Mouse (Mus musculus): ENCODE measurements around the gene Gm5134.
"Not testable (repeated sequence)": the region's sequence is repeated elsewhere in the genome, so short reads cannot be mapped to it uniquely, and the experiment has no call there.

Gene Gm5134

DNA sequence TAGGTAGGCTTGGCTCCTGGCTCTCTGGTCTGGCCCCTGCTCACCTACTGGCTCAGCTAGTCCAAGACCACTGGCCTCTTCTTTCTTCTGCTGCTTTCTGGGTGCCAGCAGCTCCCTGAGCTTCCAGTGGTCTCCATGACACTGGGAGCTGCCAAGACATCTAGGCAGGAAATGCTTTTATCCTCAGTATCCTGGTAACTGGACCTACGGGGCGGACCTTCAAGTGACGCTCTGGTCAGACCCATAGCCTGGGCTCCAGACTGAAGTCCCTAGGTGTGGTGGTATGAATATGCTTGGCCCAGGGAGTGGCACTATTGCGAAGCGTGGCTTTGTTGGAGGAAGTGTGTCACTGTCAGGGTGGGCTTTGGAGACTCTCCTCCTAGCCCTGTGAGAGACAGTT, 13.8 kb upstream of the Gm5134 start, which contains the start of gene Gm867:
Gene Gm867 (minus strand): TSS at position 153 of the 400 bp plus-strand sequence.
- no peak for DNase-seq

DNA sequence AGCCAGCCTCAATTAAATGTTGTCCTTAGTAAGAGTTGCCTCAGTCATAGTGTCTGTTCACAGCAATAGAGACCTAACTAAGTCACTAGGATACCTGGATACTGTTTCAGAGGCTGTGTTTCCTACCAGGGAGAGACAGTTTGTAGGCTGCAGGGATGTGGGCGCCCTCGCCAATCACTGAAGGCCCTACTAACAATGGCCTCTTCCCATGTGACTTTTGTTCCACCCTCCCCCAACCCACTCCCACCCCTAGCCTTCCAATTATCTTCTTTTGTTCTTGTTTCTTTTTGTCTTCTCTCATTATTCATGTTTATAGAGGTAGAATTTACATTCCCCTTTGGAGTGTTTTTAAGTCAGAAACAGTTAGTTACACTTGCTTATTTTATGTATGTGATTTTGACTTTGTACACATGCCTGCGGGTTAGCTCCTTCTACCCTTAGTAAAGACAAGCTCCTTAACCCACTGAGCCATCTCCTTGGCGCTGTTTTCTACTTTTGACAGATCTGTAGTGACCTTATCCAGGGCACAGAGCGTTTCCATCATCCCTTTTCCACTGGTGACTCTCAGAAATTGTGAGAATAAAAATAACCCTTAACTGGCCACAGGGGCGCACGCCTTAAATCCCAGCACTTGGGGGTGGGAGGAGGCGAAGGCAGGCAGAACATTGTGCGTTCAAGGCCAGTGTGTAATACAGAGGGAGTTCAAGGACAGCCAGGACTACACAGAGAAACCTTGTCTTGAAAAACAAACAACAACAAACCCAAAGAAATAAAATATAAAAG, 13.1 kb upstream of the Gm5134 start:
- DNase-seq, result no peak

DNA sequence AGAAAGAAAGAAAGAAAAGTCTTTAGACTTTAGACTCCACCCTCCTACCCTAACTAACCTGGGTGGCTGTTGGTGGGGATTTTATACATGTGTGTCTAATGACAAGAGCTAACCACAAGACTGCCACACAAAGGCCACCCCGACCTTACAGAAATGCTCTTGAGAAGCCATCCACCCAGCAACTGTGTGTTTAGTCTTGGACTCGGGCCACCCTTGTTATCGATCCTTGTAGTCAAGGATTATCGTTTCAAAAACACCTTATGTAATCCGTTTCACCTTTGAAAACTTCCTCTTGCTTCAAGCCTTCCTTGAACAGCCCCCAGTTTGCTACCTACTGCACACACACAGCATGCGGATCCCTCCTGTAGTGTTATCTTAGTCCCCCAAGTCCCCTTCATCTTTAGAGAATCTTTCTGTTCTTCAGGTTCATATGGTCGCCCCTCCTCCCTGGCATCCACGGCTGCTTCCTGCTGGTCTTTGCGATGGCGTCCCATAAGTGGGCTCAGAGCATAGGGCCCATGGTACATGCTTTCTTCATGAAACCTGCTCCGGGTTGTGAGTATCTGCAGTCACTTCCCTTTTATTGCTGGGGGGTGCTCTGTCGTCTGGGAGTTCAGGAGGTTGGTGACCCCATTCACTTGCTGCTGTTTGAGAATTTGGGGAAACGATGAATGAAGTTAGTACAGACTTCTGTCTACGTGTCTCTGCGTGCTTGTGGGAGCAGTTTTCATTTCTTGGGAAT, 11.4 kb upstream of the Gm5134 start, which contains the start of gene Vpreb3:
Gene Vpreb3 (plus strand): TSS at position 322 of the 742 bp plus-strand sequence.
- DNase-seq, result no peak

DNA sequence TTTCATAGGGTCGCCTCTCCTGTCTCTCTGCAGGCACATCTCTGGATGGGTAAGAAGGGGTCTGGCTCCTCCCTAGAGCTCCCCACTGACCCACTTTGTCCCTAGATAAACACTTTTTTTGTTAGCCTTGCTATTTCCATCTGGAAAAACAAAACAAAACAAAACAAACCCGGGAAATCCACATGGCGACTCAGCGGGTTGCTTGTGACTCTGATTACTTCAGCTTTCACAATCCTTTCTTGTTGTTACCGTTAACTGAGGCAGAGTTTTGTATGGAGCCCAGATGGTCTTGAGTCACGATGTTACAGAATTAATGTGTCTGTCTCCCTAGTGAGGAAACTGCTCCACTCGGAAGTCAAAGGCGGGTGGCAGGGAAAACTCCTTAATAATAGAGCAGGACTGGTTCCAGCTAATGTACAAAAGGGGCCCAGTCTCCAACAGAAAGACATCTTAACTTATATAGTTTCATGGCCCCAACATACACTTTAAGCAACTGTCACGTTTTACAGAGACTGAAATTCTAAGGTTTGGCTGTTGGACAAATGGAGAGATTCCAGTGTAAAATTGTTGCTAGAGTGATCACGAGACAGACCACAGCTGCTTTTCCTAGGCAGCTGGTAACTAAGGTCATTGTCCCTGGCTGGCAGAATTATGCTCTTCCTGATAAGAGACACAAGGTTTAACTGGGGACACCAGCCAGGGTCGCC, 10.1 kb upstream of the Gm5134 start:
- no peak for DNase-seq

DNA sequence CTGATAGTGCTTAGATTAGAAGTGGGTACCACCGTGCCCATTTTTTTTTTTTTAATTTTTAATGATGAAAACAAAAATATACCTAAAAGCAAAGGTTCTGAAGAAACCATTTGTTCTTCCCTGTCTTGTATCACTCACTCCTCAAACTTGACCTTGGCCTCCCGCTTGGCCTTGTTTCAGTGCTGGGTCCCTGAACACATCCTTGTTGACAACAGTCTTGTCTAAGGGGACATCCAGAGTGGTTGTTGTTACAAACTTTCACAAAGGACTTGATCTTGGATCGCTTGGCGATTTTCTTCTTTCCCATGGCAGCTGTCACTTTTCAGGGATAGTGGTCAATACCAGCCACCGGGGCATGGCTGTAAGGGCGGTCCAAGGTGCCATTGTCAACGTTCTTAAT, 9.1 kb upstream of the Gm5134 start:
- no peak for DNase-seq

DNA sequence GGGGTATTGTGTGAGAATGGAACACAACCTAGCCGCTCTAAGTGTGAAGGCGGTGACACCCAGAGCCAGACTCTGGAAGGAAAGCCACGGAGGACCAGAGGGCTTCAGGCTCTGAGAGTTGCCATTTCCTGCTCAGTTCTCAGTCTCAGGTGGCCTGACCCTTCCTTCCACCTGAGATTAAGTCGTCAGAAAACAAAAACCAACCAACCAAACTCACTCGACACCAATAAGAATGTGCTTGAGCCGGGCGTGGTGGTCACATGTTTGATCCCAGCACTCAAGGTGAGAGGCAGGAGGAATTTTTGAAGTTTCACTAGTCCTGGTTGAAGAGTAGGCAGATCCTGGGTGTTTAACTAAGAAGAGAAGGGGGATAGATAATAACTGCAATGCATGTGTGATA, 8.4 kb upstream of the Gm5134 start:
- no peak for DNase-seq

DNA sequence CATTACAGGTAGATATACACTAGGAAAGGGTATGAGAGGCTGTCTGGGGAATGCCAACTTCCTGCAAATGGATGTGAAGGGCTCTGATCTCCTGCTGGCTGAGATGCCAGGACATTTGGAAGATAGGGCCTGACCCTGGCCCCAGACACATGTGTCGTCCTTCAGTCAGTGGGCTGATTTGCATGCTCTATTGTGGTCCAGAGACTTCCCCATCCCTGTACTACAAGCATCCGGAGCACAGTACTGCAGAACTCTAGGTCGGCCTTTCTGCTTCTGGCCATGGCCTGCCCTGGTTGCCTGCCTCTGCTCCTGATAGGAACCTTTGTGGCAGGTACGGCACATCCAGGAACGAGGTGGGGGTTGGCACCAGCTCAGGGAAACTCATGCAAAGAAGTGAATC, 6.2 kb upstream of the Gm5134 start:
- no peak for DNase-seq

DNA sequence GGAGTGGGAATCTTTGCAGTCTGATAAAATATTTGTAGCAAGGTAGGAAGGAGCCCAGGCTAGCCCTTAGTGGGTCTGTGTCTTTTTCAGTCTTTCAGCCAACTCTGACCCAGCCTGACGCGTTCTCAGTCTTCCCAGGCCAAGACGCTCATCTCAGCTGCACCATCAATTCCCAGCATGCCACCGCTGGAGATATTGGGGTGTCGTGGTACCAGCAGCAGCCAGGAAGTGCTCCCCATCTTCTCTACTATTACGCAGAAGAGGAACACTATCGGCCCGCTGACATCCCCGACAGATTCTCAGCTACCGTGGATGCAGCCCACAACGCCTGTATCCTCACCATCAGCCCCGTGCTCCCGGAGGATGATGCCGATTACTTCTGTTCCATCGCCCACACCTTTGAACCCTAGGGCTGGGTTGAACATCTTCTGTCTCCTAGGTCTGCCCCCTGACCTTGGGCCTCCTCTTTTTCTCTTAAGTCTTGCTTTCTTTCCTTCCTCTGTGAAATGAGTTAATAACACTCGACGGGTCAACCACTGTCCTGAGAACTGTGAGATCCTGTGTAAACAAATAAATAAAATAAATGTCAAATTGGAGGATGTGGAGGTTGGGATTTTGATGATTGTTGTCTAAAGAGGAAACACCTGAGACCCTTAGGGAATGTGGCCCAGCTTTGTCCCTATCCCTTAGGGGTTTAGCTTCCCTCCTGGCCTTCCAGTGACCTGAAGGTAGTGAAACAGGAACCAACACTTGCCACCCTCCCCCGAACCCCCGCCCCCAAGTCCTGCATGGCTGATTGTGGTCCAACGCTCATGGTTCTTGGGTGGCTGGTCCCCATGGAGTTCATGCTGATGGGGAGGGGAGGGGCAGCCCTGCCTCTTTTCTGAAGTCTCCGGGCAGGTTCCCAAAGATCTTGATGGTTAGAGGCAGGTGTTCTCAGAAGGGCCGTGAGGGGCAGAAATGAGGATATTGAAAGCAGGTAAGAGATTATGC, 5.0 kb upstream of the Gm5134 start:
- DNase-seq, result no peak

DNA sequence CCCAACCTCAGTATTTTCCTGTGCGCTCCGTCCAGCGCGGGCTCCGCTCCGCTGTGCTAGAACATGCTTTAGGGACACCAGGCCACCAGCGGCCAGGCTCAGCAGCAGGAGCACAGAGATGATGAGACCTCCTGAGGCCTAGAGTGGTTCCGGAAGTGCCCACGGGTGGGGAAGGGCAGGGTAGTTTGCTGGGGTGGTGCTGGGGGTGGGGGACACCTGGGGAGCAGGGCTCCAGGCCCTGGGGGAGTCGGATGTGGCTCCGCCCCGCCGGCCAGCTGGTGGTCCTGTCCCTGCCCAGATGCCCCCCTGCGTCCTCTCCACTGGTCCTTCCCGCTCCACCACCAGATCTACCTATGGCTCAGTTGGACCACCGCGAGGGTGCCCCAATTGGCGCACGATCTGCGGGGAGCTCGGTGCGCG, 3.5 kb upstream of the Gm5134 start:
- peak; percentile 68 for DNase-seq

DNA sequence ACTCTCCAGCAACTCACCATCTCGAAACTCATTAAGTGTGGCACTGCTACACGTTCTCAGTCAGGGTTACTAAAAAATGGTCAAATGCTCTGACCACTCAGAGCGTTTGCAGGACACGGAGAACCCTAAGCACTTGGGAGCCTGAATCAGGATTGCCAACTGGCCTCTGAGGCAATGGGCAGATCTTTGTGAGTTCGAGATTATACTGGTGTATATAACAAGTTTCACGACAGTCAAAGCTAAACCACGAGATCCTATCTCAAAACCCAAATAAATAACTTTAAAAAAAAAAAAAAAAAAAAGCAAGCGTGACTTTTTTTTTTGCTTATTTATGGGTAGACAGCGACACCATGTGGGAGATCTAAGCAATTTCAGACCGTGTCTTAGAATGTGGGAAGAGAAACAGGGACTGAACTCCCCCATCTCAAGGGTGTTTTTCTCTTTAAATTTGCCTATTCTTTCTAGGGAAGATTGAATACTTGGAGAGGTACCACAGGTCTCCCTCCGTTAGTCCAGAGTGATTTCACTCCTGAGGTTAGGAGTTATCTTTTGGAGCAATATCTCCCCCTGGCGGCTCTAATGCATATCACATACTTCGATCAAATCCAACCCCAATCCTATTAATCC, 2.8 kb upstream of the Gm5134 start:
- peak; percentile 53 for DNase-seq

DNA sequence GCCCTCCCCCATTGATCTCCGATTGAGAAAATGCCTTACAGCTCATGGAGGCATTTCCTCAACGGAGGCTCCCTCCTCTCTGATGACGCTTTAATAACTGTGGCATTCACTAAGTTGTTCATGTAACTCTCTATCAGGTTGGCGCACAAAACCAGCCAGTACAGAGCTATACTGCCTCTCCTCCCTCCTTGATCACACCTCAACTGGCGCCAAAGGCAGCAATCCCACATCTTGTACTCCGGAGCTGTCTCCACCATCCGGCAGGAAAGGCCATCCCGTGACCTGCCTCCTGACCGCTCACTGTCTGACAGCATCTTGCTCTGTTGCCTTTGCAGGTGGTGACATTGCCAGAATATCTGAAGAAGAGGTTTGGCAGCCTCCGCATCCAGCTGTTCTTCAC, 19.5 kb downstream of the Gm5134 start:
- DNase-seq, result no peak

DNA sequence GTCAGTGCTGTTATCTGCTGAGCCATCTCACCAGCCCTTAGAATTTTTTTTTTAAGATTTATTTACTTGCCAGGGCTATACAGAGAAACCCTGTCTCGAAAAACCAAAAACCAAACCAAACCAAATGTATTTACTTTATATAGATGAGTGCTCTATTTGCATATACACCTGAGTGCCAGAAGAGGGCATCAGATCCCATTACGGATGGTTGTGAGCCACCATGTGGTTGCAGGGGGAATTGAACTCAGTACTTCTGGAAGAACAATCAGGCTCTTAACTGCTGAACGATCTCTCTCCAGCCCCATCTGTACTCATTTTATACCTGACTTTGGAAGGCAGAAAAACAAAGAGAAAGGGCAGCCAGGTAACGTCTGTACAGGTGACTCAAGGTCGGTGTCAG, 20.9 kb downstream of the Gm5134 start:
- DNase-seq, result peak; percentile 46

DNA sequence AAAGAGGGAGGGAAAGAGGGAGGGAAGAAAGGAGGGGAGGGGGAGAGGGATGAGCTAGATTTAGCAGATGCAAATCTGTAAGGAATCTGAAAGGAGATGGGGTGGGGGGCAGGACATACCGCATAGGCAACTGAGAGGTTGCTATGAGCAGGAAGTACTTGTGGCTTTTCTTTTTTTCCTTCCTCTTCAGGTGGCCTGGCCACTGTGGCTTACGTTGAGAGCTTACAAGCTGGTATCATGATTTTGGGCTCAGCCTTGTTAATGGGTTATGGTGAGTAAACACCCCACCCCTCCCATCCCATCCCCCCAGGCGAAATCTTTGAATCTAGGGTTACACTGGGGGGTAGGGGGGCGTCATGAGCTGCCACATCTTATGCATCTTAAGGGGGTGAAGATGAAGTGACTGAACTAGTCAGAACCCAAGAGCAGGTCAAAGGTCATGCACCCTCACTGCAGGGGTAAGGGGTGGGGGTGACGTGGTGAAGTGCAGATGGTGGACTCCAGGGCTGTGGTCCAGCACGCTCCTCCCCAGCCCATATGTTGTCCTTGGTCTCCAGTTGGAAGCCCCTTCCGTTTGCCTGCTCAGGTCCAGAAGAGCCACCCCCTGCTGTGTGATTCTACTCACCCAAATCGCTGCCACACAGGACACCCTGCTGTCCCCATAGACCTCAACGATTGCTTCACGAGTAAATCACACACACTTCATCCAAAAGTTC, 24.0 kb downstream of the Gm5134 start:
- no peak for DNase-seq

DNA sequence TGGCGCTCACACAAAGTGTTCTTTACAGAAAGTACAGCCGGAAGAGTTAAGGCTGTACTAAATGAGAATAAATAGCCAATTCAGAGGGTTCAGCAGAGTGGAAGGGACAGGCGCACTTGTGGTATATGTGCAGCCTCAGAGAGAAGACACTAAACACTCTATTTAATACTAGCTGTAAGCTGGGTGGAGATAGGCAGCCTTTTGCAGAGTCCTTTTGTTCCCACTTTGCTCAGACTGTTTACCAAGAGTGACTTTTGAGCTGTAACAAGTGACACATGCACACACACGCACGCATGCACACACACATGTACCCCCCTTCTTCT, 24.5 kb downstream of the Gm5134 start:
- DNase-seq, result no peak

DNA sequence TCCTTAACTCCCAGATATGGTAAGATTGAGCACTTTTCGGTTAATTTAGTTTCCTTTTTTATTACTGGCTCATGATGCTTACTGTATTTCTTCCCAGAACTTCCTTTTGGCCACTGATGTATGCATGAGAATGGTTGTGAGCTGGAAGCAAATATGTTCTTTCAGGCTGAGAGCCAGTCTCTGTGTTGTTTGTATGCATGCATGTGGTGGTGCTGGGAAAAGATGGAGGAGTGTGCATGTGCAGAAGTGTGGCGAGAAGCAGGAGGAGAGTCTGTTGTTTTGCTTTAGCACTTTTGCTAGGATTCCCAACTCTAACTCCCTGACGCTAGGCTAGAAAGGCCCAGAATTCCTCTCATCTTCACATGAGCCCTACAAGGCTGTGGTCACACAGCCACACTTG, 25.1 kb downstream of the Gm5134 start:
- DNase-seq, result no peak

DNA sequence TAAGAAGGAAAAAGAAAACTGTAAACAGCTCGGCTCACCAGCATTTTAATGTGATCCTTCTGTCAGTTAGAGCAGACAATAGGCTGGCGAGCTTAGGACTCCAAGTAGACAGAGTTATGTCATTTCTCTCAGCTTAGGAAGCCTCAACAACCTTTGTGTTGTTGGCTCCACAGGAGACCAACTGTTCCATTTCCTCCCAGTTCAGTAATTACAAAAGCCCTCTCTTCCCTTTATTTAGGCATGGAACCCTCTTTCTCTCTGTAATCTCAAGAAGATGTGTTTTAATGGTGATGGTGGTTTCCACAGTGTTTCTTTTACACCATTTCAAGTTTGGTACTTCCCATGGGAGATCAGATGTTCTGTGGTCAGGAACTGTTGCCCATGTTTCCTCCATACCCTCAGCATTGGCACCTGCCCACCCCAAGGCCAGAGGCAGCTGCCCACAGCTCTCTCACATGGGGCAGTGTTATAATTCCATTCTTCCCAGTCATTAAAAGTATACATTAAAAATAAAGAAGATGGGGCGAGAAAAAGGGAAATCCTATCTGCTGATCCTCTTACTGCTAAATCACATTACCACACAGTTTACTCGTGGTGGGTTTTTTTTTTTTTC, 36.2 kb downstream of the Gm5134 start:
- DNase-seq, result no peak

DNA sequence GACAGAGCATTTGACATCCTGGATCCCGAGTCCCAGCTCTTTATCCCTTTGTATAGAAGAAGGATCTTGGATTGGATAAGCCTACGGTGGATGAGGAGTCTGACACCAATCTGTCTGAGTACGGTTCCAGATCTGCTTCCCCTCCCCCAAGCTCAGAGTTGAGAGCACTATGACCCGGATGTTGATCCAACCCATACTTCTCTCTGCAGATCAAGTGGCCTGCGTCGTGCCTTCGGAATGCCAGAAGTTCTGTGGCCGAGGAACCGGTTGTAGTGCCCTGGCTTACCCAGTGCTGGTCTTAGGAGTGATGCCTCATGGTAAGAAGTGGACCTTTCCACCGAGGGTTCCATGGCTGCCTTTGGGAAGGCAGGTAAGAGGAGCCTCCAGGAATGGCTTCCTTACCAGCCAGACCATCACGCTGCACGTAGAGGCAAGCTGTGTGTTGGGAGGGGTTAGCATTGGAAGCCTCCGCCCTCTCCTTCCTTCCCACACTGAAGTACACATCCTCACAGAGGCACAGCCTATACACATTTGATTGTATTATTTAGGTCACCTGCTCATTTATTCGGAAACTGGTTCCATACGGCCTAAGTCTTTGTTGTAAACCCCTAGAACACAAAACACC, 39.4 kb downstream of the Gm5134 start:
- no peak for DNase-seq

DNA sequence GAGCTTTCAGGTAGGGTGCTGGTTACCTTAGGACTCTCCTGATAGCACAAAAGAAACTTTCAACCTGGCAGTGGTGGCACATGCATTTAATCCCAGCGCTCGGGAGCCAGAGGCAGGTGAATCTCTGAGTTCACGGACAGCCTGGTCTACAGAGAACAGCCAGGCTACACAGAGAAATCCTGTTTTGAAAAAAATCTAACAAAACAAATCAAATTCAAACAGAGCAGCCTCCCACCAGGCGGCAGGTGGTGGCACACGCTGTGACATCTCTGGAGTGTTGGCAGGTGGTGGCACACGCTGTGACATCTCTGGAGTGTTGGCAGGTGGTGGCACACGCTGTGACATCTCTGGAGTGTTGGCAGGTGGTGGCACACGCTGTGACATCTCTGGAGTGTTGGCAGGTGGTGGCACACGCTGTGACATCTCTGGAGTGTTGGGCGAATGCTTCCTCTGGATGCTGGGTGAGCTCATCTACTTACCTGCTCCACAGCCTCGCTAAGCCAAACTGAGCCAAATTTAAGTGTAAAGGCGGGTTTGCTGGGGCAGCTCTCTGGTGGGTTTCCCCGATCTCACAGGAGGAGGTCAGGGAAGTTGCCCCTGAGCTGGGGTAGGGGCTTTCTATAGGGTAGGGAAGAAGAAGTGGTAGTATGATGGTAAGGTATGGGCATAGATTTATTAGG, 40.4 kb downstream of the Gm5134 start:
- DNase-seq, result not testable (repeated sequence)

DNA sequence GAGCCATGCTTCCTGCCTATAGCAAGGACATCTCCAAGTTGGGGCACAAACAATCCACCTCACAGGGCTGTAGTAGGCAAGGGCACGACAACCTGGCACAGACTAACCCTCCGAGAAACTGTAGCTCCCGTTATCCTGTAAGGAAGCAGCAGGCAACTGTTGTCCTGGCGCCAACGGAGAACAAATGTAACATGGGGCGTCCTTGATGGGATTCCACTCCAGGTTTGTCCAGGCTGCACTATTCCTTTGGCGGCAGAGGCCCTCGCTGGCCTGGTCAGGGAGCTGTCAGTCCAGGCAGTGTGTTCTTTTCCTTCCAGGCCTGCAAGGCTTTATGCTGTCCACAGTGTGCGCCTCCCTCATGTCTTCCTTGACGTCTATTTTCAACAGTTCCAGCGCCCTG, 41.1 kb downstream of the Gm5134 start:
- no peak for DNase-seq

DNA sequence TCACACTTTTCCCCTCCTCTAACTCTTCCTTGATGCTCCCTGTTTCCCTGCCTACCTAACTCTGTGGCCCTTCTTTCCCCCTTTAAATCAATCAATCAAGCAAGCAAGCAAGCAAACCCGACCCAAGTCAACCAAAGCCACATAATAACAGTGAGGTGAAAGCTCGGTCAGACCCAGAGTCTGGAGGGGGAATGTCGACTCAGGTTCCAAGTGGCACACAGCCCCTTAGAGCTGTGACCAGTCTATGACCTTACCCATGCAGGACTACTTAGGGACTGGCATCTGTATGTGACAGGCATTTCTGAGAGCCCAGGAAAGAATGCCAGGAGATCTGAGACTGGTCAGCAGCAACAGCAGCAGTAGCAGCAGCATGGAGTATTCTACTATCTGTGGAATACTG, 42.0 kb downstream of the Gm5134 start:
- DNase-seq, result no peak
